Mouse (Mus musculus) kidney, embryonic 16.5 days (tissue): Measurements from ENCODE around the gene Alox12. TPM values are rescaled to one million over a fixed set of nuclear protein-coding genes. Genes with fewer than 3 reads are reported as not detected.
A peak's percentile ranks its signal among the peaks of the same experiment; 100 is the strongest.

Experiments used
- ATAC-seq: fragments of 200-750 bp; cut with Nextera tagmentation; 2 replicates; pipeline ENCODE4 v1.8.0; 2017; ENCODE audit warnings: moderate TSS enrichment; ENCODE audit not compliant: low FRiP score, low TSS enrichment
- H3K27ac ChIP-seq: fragments of 300-500 bp; sonication (generic); 2 replicates; pipeline ENCODE4 v1.5.1; 2014; ENCODE audit warnings: low read length
- H3K27me3 ChIP-seq: fragments of 300-500 bp; sonication (generic); 2 replicates; pipeline ENCODE4 v1.6.1; 2014; ENCODE audit warnings: low read length, control low read depth, mixed read lengths; ENCODE audit not compliant: insufficient read depth
- H3K36me3 ChIP-seq: fragments of 300-500 bp; sonication (generic); 2 replicates; pipeline ENCODE4 v1.6.1; 2014; ENCODE audit warnings: low read length, control low read depth, mixed read lengths; ENCODE audit not compliant: insufficient read depth
- H3K4me1 ChIP-seq: fragments of 300-500 bp; sonication (generic); 2 replicates; pipeline ENCODE4 v1.6.1; 2014; ENCODE audit warnings: low read length, control low read depth, mixed read lengths; ENCODE audit not compliant: insufficient read depth
- H3K4me2 ChIP-seq: fragments of 300-500 bp; sonication (generic); replicated peaks from 2 replicates; pipeline ENCODE4 v1.6.1; 2014; ENCODE audit warnings: low read depth, low read length
- H3K4me3 ChIP-seq: fragments of 300-500 bp; sonication (generic); 2 replicates; pipeline ENCODE4 v1.5.1; 2014; ENCODE audit warnings: mild to moderate bottlenecking, low read length
- H3K9ac ChIP-seq: fragments of 300-500 bp; sonication (generic); replicated peaks from 2 replicates; pipeline ENCODE4 v1.6.1; 2014; ENCODE audit warnings: low read length
- H3K9me3 ChIP-seq: fragments of 300-500 bp; sonication (generic); 2 replicates; pipeline ENCODE4 v1.6.1; 2016; ENCODE audit warnings: low read length, control low read depth
- WGBS: fragments of 180-500 bp; shearing (Covaris S2); extraction: QIAGEN DNeasy Blood & Tissue Kit; methylation state at CpG from one replicate; pipeline ENCODE4 v1.1.7; 2014; 5-methylcytosine and 5-hydroxymethylcytosine counted together
- polyA plus RNA-seq: library from polyadenylated mRNA; unstranded; fragments of >200 nt; fragmentation: Nextera tagmentation; extraction: Ambion mirVana; gene quantifications from 2 replicates; pipeline ENCODE4 v1.2.1, GENCODE M21; 2015

Gene Alox12
- polyA plus RNA-seq, 1 experiment from 2014 or later, result 6.9 TPM

- Histone ChIP-seq H3K4me3 (no peak overlapping the region), H3K27ac (no peak overlapping the region), H3K4me1 (peaks cover 5% of the 10 kb centered on the region; the same call in 1 of the 2 replicates), H3K9ac (no peak overlapping the region), H3K36me3 (no peaks in the 10 kb centered on the region), H3K4me2 (no peak overlapping the region), H3K9me3 (no peaks in the 10 kb centered on the region), H3K27me3 (no peaks in the 10 kb centered on the region)
- 66% methylated on average over 4 of the region's 4 CpGs for WGBS
- ATAC-seq, result no peak
Measured at GRCm38 (mm10) chr11:70283666-70284065, 28.5 kb upstream of the Alox12 start.

DNA sequence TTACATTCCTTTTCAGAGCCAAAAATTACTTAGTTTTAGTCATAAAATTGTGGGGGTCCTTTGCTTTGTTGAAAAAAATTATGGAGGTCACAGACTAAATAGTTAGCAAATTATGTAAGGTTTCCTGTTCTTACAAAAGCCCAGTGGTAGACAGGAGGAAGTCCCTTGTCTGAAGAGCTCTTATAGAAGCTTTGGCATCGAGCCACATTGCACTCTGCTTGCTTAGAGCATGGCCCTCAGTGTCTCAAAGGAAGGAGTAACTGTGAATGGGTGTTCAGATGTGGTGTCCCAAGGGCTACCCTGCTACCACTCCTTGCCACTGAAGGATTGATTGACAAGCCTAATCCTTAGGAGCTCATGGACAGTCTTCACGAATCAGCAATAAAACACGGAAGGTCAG lies 25.3 kb upstream of the Alox12 start:
- peaks cover 5% of the 10 kb centered on the region; the same call in 1 of the 2 replicates for H3K4me1 ChIP-seq
- H3K36me3 ChIP-seq, result no peaks in the 10 kb centered on the region
- no peaks in the 10 kb centered on the region for H3K27me3 ChIP-seq
- H3K27ac ChIP-seq, result no peak overlapping the region
- ATAC-seq, result no peak
- H3K4me2 ChIP-seq, result no peak overlapping the region
- WGBS, result 62% methylated on average over 3 of the region's 3 CpGs
- H3K9me3 ChIP-seq, result no peaks in the 10 kb centered on the region
- no peak overlapping the region for H3K9ac ChIP-seq
- no peak overlapping the region for H3K4me3 ChIP-seq

GRCm38 (mm10) chr11:70278961-70279360 lies 23.8 kb upstream of the Alox12 start:
- Histone ChIP-seq H3K9me3 (no peaks in the 10 kb centered on the region), H3K27me3 (no peaks in the 10 kb centered on the region), H3K27ac (no peak overlapping the region), H3K9ac (no peak overlapping the region), H3K4me2 (no peak overlapping the region), H3K4me3 (no peak overlapping the region), H3K4me1 (peaks cover 3% of the 10 kb centered on the region; the same call in 1 of the 2 replicates), H3K36me3 (no peaks in the 10 kb centered on the region)
- ATAC-seq, result no peak
- WGBS, result 75% methylated on average over 3 of the region's 3 CpGs

- WGBS, result 83% methylated on average over 7 of the region's 7 CpGs
- no peak overlapping the region for H3K4me3 ChIP-seq
- no peak overlapping the region for H3K9ac ChIP-seq
- no peaks in the 10 kb centered on the region for H3K36me3 ChIP-seq
- no peak for ATAC-seq
- no peak overlapping the region for H3K4me2 ChIP-seq
- H3K27ac ChIP-seq, result no peak overlapping the region
- H3K27me3 ChIP-seq, result no peaks in the 10 kb centered on the region
- H3K9me3 ChIP-seq, result no peaks in the 10 kb centered on the region
- H3K4me1 ChIP-seq, result no peaks in the 10 kb centered on the region
Measured at GRCm38 (mm10) chr11:70271641-70272040, 16.5 kb upstream of the Alox12 start.

DNA sequence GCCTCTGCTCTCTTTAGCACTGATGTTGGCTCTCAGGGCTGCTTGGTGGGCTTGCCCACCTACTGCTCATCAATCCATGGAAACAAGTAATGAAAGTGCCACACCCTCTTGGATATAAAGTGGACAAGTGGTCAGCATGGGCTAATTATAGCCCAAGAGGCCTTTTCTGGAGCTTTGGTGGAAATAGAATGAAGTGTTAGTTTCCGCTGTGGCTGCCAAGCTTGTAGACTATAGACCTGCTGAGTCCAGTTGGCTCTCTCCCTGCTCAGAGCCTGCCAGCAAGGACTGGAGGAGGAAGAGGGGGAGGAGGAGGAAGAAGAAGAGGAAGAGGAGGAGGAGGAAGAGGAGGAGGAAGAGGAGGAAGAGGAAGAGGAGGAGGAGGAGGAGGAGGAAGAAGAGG lies 11.3 kb upstream of the Alox12 start:
- Histone ChIP-seq H3K27me3 (no peaks in the 10 kb centered on the region), H3K36me3 (no peaks in the 10 kb centered on the region), H3K4me3 (no peak overlapping the region), H3K9ac (no peak overlapping the region), H3K4me2 (no peak overlapping the region), H3K9me3 (no peaks in the 10 kb centered on the region), H3K4me1 (no peaks in the 10 kb centered on the region), H3K27ac (no peak overlapping the region)
- 85% methylated on average over 1 of the region's 1 CpGs for whole genome bisulfite sequencing
- ATAC-seq, result no peak

- no peak overlapping the region for H3K4me2 ChIP-seq
- WGBS, result 62% methylated on average over 4 of the region's 4 CpGs
- H3K4me3 ChIP-seq, result no peak overlapping the region
- no peaks in the 10 kb centered on the region for H3K9me3 ChIP-seq
- no peaks in the 10 kb centered on the region for H3K27me3 ChIP-seq
- H3K36me3 ChIP-seq, result no peaks in the 10 kb centered on the region
- no peak overlapping the region for H3K27ac ChIP-seq
- no peak for ATAC-seq
- no peak overlapping the region for H3K9ac ChIP-seq
- no peaks in the 10 kb centered on the region for H3K4me1 ChIP-seq
Measured at GRCm38 (mm10) chr11:70265819-70266218, 10.7 kb upstream of the Alox12 start.

DNA sequence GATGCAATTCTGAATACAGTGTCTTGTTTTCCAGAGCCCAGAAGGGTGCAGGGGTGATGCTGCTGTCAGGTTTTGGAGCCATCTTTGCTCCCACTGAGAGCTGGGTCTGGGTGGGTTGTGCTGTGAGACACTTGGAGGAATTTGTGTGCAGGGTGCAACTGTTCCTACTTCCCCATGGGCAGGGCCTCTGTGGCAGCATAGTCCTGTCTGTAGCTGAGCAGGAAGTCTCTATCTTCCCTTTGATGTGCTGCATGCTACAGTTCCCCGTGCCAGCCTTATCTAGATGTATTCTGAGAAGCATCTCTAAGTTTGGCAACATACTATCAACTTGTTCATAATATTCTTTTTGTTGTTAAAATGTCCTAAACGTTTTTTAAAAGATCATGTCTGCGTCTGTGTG lies 10.1 kb upstream of the Alox12 start:
- Histone ChIP-seq H3K27me3 (no peaks in the 10 kb centered on the region), H3K36me3 (no peaks in the 10 kb centered on the region), H3K4me2 (no peak overlapping the region), H3K9me3 (no peaks in the 10 kb centered on the region), H3K4me3 (no peak overlapping the region), H3K27ac (no peak overlapping the region), H3K9ac (no peak overlapping the region), H3K4me1 (no peaks in the 10 kb centered on the region)
- WGBS, result 43% methylated on average over 3 of the region's 3 CpGs
- no peak for ATAC-seq

DNA sequence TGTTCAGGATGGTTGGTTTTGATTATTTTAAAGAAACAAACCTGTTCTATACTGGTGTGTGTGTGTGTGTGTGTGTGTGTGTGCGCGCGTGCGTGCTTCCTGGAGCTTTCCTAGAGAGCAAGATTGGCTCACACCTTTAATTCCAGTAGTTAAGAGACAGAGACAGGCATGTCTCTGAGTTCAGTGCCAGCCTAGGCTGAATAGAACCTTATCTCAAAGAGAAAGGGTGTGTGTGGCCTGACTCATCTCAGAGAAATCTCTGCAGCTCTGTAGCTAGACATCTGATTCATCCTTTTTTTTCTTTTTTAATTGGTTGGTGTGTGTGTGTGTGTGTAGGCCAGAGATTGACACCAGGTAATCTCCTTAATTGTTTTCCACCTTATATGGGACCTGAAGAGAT lies 3.9 kb upstream of the Alox12 start:
- no peaks in the 10 kb centered on the region for H3K36me3 ChIP-seq
- peaks cover 5% of the 10 kb centered on the region; the same call in 1 of the 2 replicates for H3K4me1 ChIP-seq
- H3K27me3 ChIP-seq, result peaks cover 16% of the 10 kb centered on the region
- H3K27ac ChIP-seq, result no peak overlapping the region
- WGBS, result 82% methylated on average over 4 of the region's 4 CpGs
- no peak overlapping the region for H3K4me3 ChIP-seq
- no peak overlapping the region for H3K9ac ChIP-seq
- no peak overlapping the region for H3K4me2 ChIP-seq
- no peak for ATAC-seq
- H3K9me3 ChIP-seq, result no peaks in the 10 kb centered on the region

DNA sequence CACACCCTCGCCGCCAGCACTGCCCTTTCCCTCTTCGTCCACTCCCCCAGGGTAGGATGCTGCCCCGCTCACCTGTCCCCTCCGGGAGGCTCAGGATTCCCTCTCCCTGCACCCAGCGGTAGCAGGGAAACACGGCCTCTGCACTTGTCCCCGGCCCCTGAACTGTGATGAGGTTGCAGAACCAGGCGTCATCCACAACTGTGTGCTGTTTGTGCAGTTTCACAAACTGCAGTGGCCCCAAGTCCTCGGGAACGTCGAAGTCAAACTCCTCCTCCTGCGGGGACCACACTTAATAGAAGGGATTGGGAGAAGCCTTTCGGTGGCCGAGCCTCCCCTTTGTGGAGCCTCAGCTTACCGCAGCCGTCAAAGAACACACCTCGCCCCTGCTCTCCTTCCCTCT lies 816 bp downstream of the Alox12 start:
- Histone ChIP-seq H3K9ac (peak overlapping the region; percentile 50), H3K27me3 (peaks cover 36% of the 10 kb centered on the region), H3K4me2 (peak overlapping the region; percentile 60), H3K9me3 (no peaks in the 10 kb centered on the region), H3K27ac (no peak overlapping the region), H3K4me3 (peak overlapping the region; percentile 43), H3K36me3 (no peaks in the 10 kb centered on the region), H3K4me1 (peaks cover 5% of the 10 kb centered on the region; the same call in 1 of the 2 replicates)
- WGBS, result 2% methylated on average over 18 of the region's 18 CpGs
- no peak for ATAC-seq

- Histone ChIP-seq H3K27me3 (peaks cover 47% of the 10 kb centered on the region), H3K4me2 (no peak overlapping the region), H3K36me3 (no peaks in the 10 kb centered on the region), H3K9ac (no peak overlapping the region), H3K27ac (no peak overlapping the region), H3K4me3 (no peak overlapping the region), H3K9me3 (no peaks in the 10 kb centered on the region), H3K4me1 (peaks cover 5% of the 10 kb centered on the region; the same call in 1 of the 2 replicates)
- WGBS, result 70% methylated on average over 8 of the region's 8 CpGs
- ATAC-seq, result no peak
Measured at GRCm38 (mm10) chr11:70251853-70252252, 3.3 kb downstream of the Alox12 start.
